Mouse (Mus musculus) brain, embryonic 14.5 days (tissue): ENCODE measurements around the gene Tapbp. TPM values are rescaled to one million over a fixed set of nuclear protein-coding genes. Genes with fewer than 3 reads are reported as not detected.

ENCODE experiments used
- DNase-seq: peaks from one replicate; pipeline ENCODE4 v3.0.0-alpha.2; 2011; ENCODE audit warnings: low read depth
- CTCF ChIP-seq: fragments of 200-500 bp; IDR thresholded peaks from 2 replicates; pipeline ENCODE4 v1.5.1; 2012; ENCODE audit warnings: inconsistent platforms, mild to moderate bottlenecking, moderate library complexity, borderline replicate concordance; ENCODE audit not compliant: insufficient read depth, insufficient read length; ENCODE audit errors: extremely low read depth
- POLR2A ChIP-seq: fragments of 200-500 bp; IDR thresholded peaks from 2 replicates; pipeline ENCODE4 v1.6.1; 2012; ENCODE audit warnings: mild to moderate bottlenecking, inconsistent platforms, borderline replicate concordance; ENCODE audit not compliant: poor library complexity, insufficient read depth, insufficient read length, severe bottlenecking; ENCODE audit errors: extremely low read depth
- polyA plus RNA-seq: library from polyadenylated mRNA; depleted of rRNA; stranded (reverse); fragments of >200 nt; gene quantifications from 2 replicates; pipeline ENCODE4 v1.2.3, GENCODE M21; 2012

The Tapbp gene
- polyA plus RNA-seq, 1 experiment = 22.8 TPM

- no peak for DNase-seq
- TF ChIP-seq POLR2A (no peak), CTCF (no peak)
These were observed 5.8 kb upstream of the Tapbp start for GRCm38 (mm10) chr17:33909869-33910250.

- no peak for TF ChIP-seq CTCF
- TF ChIP-seq POLR2A = no peak
- DNase-seq = no peak
These were observed 5.2 kb upstream of the Tapbp start for GRCm38 (mm10) chr17:33910346-33911051.

DNA sequence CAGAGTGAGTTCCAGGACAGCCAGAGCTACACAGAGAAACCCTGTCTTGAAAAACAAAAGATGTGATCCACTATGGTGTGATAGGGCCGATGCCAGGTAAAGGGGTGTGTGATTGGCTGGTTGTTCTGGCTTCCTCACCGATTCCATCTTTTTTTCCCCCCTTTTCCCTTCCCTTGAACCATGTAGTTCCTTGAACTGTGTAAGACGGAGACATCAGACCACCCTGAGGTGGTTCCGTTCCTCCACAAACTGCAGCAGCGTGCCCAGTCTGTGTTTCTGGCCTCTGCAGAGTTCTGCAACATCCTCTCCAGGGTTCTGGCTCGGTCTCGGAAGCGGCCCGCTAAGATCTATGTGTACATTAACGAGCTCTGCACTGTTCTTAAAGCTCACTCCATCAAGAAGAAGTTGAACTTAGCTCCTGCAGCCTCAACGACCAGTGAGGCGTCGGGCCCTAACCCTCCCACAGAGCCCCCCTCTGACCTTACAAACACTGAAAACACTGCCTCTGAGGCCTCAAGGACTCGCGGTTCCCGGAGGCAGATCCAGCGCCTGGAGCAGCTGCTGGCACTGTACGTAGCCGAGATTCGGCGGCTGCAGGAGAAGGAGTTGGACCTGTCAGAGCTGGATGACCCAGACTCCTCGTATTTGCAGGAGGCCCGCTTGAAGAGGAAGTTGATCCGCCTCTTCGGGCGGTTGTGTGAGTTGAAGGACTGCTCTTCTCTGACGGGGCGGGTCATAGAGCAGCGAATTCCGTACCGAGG lies 4.5 kb upstream of the Tapbp start:
- no peak for DNase-seq
- TF ChIP-seq POLR2A = no peak
- no peak for TF ChIP-seq CTCF

DNA sequence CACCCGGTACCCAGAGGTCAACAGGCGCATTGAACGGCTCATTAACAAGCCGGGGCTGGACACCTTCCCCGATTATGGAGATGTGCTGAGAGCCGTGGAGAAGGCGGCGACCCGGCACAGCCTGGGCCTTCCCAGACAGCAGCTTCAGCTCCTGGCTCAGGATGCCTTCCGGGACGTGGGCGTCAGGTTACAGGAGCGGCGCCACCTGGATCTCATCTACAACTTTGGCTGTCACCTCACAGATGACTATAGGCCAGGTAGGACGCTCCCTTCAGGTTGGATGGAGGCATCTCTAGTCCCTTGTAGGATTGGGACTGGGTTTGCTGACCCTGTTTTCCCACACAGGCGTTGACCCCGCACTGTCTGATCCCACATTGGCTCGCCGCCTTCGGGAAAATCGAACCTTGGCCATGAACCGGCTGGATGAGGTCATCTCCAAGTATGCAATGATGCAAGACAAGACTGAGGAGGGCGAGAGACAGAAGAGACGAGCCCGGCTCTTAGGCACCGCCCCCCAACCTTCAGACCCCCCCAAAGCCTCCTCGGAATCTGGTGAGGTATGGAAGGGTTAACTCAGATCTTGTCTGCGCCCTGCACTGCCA lies 3.8 kb upstream of the Tapbp start:
- TF ChIP-seq POLR2A (no peak), CTCF (no peak)
- no peak for DNase-seq

- no peak for TF ChIP-seq POLR2A
- TF ChIP-seq CTCF = no peak
These were observed 2.4 kb upstream of the Tapbp start for GRCm38 (mm10) chr17:33913264-33913663.

DNA sequence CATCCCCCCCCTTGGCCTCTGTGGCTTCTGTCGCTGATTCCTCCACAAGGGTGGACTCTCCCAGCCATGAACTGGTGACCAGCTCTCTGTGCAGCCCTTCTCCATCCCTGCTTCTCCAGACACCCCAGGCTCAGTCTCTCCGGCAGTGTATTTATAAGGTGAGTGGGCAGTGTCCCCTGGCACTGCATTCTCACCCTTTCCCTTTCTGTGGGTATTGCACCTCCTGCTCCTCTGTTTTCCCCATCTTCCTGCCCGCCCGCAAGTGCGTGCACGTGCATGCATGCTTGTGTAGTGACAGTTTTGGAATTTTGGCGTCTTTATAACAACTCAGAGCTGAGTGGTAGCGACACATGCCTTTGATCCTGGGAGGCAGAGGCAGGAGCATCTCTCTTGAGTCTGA lies 1.8 kb upstream of the Tapbp start:
- DNase-seq = no peak
- no peak for TF ChIP-seq CTCF
- no peak for TF ChIP-seq POLR2A

More at GRCm38 (mm10) chr17:33913264-33913663, 2.4 kb upstream of the Tapbp start:
- DNase-seq = no peak

DNA sequence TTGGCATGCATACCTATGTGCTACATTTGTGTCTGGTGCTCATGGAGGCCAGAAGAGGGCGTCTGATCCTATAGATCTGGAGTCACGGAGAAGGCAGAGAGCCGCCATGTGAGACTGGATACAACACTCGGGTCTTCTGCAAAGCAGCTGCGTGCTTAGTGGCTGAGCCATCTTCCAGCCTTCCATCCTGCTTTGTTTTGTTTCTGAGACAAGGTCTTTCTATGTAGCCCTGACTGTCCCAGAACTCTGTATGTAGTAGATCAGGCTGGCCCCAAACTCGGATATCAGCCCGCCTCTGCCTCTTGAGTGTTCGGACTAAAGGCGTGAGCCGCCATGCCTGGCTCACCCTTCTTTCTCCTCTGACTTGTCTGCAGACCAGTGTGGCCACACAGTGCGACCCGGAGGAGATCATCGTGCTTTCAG lies 719 bp upstream of the Tapbp start:
- DNase-seq = peak; percentile 19

GRCm38 (mm10) chr17:33916294-33916693 lies 595 bp downstream of the Tapbp start:
- no peak for DNase-seq
- TF ChIP-seq CTCF = no peak
- no peak for TF ChIP-seq POLR2A

More for the DNA sequence above, 719 bp upstream of the Tapbp start:
- TF ChIP-seq CTCF = no peak
- no peak for TF ChIP-seq POLR2A

DNA sequence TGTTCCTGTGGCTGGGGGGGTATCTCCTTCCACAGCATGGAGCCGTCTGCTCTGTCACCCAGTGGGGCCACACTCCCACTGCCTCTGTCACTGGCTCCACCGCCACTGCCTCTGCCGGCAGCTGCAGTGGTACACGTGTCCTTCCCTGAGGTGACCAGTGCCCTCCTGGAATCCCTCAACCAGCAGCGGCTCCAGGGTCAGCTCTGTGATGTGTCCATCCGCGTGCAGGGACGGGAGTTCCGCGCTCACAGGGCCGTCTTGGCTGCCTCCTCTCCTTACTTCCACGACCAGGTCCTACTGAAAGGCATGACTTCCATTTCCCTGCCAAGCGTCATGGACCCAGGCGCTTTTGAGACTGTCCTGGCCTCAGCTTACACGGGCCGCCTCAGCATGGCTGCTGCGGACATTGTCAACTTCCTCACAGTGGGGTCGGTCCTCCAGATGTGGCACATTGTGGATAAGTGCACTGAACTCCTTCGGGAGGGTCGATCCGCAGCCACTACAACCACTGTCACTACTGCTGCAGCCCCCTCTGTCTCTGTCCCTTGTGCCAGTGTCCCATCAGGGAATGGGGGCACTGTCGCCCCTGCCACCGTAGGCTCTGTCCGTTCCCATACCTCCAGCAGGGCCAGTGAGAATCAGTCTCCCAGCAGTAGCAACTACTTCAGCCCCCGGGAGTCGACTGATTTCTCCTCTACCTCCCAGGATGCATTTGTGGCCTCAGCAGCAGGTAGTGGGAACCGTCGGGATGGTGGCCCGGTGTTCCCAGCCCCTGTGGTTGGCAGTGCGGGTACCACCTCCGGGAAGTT lies 1.4 kb downstream of the Tapbp start:
- TF ChIP-seq CTCF (no peak), POLR2A (no peak)
- no peak for DNase-seq

- no peak for DNase-seq
- no peak for TF ChIP-seq CTCF
- TF ChIP-seq POLR2A = no peak
These were observed 2.1 kb downstream of the Tapbp start for GRCm38 (mm10) chr17:33917656-33918292.
